Mouse (Mus musculus): ENCODE measurements at regions not wholly inside any gene's neighbourhood (a gene's known extent, or its start where the extent isn't known, plus 50 kb on each side); places are given as distances from the start of the nearest gene placed in this dataset.

DNA sequence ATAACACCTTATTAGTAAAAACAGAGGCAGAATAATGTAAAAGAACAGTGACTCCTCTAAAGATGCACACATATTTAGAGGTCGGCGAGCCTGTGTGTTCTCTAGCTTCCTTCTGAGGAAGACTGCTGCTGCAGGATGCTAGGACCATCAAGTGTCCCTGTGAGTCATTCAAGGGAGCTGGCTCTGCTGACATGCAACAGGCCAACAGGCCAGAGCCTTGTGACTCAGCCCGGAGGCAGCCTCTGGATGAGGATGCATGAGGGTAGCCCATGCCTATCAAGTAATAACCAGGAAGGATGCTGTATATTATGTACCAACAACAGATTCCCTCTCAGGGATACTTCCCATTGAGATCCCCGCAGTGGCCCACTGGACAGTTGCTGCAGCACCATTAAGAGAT lies 199.5 kb upstream of the Rasgrp1 start:
- Histone ChIP-seq H3K4me3 (ENCODE audit: low read depth, low read length) (no peak overlapping the region), H3K4me1 (replicated peaks; ENCODE audit: control insufficient read depth, insufficient read depth) (no peaks in the 10 kb centered on the region), H3K9me3 (ENCODE audit: control insufficient read depth, low read length) (no peaks in the 10 kb centered on the region), H3K4me2 (replicated peaks; ENCODE audit: low read depth) (no peak overlapping the region), H3K27me3 (ENCODE audit: control insufficient read depth, insufficient read depth, low read length) (no peaks in the 10 kb centered on the region), H3K27ac (replicated peaks) (no peak overlapping the region), H3K9ac (ENCODE audit: low read length) (no peak overlapping the region), H3K36me3 (ENCODE audit: control insufficient read depth, insufficient read depth, low read length) (no peaks in the 10 kb centered on the region)
- DNase-seq (ENCODE audit: low spot score) (no peak), ATAC-seq (ENCODE audit: low FRiP score, low TSS enrichment) (no peak; the same call in 1 of the 2 replicates)
- 67% methylated on average over 4 of the region's 4 CpGs for WGBS
- TF ChIP-seq EP300 (optimal IDR thresholded peaks at IDR 0.05) (no peak), CTCF (IDR thresholded peaks at IDR 0.05; ENCODE audit: low read depth) (no peak)

DNA sequence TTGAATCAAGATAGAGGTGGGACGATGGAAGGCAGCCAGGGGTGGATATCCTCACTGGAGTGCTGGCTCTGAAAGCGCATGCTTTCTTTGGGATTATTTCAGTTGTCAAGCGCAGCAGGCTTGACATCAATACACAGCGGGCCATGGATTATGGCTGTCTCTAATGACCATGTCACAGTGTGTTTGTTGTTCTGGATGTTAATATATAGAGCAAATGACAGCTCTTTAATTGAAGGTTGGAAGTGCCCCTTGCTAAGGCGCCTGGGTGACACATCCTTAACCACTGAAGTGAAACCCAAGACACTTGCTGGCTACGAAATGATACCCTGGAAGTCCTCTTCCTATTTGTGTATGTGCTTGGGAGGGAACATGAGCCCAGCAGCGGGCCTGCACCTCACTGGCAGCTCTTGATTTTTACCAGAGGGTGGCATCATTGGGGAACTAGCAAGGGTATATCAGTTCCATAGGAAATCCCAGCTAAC lies 200.5 kb upstream of the Rasgrp1 start:
- Histone ChIP-seq H3K4me1 (replicated peaks; ENCODE audit: control insufficient read depth, insufficient read depth) (no peaks in the 10 kb centered on the region), H3K36me3 (ENCODE audit: control insufficient read depth, insufficient read depth, low read length) (no peaks in the 10 kb centered on the region), H3K4me3 (ENCODE audit: low read depth, low read length) (no peak overlapping the region), H3K27ac (replicated peaks) (no peak overlapping the region), H3K4me2 (replicated peaks; ENCODE audit: low read depth) (no peak overlapping the region), H3K9me3 (ENCODE audit: control insufficient read depth, low read length) (no peaks in the 10 kb centered on the region), H3K27me3 (ENCODE audit: control insufficient read depth, insufficient read depth, low read length) (no peaks in the 10 kb centered on the region), H3K9ac (ENCODE audit: low read length) (no peak overlapping the region)
- WGBS: 81% methylated on average over 7 of the region's 7 CpGs
- DNase-seq (ENCODE audit: low spot score) (no peak), ATAC-seq (ENCODE audit: low FRiP score, low TSS enrichment) (no peak)
- TF ChIP-seq EP300 (optimal IDR thresholded peaks at IDR 0.05): no peak
- peak; percentile 54 for TF ChIP-seq CTCF (IDR thresholded peaks at IDR 0.05; ENCODE audit: low read depth)

DNA sequence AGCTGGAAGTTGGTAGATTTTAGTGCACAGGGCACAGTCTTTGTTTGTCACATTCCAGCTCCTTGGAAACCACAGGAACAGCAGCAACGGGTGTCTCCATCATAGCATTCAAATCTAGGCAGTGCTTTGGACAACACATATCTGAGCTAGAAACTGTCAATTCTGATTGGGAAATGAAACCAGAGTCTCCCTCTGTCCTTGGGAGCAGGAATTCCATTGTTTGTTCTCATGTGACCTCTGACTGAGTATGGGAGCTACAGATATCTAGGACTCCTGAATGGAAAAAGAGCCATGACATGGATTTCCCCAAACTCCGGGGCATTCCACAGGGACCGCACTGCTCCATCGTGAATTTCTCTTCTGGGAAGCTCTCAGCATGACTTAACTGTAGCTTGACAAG lies 205.5 kb upstream of the Rasgrp1 start:
- Histone ChIP-seq H3K4me3 (ENCODE audit: low read depth, low read length) (no peak overlapping the region), H3K27me3 (ENCODE audit: control insufficient read depth, insufficient read depth, low read length) (no peaks in the 10 kb centered on the region), H3K4me2 (replicated peaks; ENCODE audit: low read depth) (no peak overlapping the region), H3K27ac (replicated peaks) (no peak overlapping the region), H3K9me3 (ENCODE audit: control insufficient read depth, low read length) (no peaks in the 10 kb centered on the region), H3K36me3 (ENCODE audit: control insufficient read depth, insufficient read depth, low read length) (no peaks in the 10 kb centered on the region), H3K4me1 (replicated peaks; ENCODE audit: control insufficient read depth, insufficient read depth) (no peaks in the 10 kb centered on the region), H3K9ac (ENCODE audit: low read length) (no peak overlapping the region)
- DNase-seq (ENCODE audit: low spot score): no peak
- WGBS: 73% methylated on average over 4 of the region's 4 CpGs
- TF ChIP-seq EP300 (optimal IDR thresholded peaks at IDR 0.05) (no peak), CTCF (IDR thresholded peaks at IDR 0.05; ENCODE audit: low read depth) (no peak)
- ATAC-seq (ENCODE audit: low FRiP score, low TSS enrichment): no peak

DNA sequence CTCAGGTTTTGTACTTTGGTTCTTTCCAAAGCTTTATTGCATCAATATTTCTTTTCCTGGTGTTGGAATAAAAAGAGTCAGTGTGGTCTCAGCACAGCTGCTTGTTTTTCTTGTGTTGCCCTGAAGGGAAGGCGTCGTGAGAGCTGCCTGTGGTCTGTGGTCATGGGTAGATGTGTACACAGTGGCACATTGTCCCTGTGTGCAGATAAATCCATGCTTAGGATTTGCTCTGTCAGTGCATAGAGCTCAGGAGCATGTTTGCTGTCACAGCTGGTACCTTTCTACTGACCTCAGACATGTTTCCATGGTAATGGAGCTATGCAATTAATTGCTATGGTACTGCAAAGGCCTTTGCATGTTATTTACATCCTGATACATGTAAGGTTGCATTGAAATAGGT lies 213.5 kb upstream of the Rasgrp1 start:
- ATAC-seq (ENCODE audit: low FRiP score, low TSS enrichment) (no peak), DNase-seq (ENCODE audit: low spot score) (no peak)
- H3K4me3 ChIP-seq (ENCODE audit: low read depth, low read length): no peak overlapping the region
- H3K36me3 ChIP-seq (ENCODE audit: control insufficient read depth, insufficient read depth, low read length): no peaks in the 10 kb centered on the region
- 44% methylated on average over 2 of the region's 2 CpGs for WGBS
- H3K9ac ChIP-seq (ENCODE audit: low read length): no peak overlapping the region
- H3K9me3 ChIP-seq (ENCODE audit: control insufficient read depth, low read length): no peaks in the 10 kb centered on the region
- no peaks in the 10 kb centered on the region for H3K4me1 ChIP-seq (replicated peaks; ENCODE audit: control insufficient read depth, insufficient read depth)
- TF ChIP-seq CTCF (IDR thresholded peaks at IDR 0.05; ENCODE audit: low read depth): no peak
- TF ChIP-seq EP300 (optimal IDR thresholded peaks at IDR 0.05): no peak
- no peak overlapping the region for H3K27ac ChIP-seq (replicated peaks)
- no peak overlapping the region for H3K4me2 ChIP-seq (replicated peaks; ENCODE audit: low read depth)
- H3K27me3 ChIP-seq (ENCODE audit: control insufficient read depth, insufficient read depth, low read length): no peaks in the 10 kb centered on the region

DNA sequence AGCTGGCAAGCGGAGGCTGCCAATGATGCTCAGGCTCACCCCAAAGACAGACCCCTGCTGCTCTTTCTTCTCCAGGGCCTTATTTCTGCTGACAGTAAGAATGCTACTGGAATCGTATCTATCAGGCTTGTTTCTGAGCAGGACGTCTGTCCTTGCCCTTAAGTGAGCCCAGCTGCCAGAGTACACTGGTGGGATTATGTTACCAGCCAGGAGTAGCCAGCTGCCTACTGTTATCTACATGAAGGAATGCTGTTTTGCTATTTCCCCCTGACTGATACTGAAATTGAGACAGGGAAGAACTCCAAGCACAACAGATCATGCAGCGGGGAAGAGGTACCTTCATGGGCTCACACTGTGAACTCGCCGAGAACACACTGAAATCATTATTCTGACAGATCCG lies 228.2 kb upstream of the Rasgrp1 start:
- Histone ChIP-seq H3K9me3 (ENCODE audit: control insufficient read depth, low read length) (no peaks in the 10 kb centered on the region), H3K9ac (ENCODE audit: low read length) (no peak overlapping the region), H3K27me3 (ENCODE audit: control insufficient read depth, insufficient read depth, low read length) (no peaks in the 10 kb centered on the region), H3K36me3 (ENCODE audit: control insufficient read depth, insufficient read depth, low read length) (no peaks in the 10 kb centered on the region), H3K4me2 (replicated peaks; ENCODE audit: low read depth) (no peak overlapping the region), H3K4me1 (replicated peaks; ENCODE audit: control insufficient read depth, insufficient read depth) (no peaks in the 10 kb centered on the region), H3K4me3 (ENCODE audit: low read depth, low read length) (no peak overlapping the region), H3K27ac (replicated peaks) (no peak overlapping the region)
- ATAC-seq (ENCODE audit: low FRiP score, low TSS enrichment): no peak
- DNase-seq (ENCODE audit: low spot score): no peak
- no peak for TF ChIP-seq EP300 (optimal IDR thresholded peaks at IDR 0.05)
- no peak for TF ChIP-seq CTCF (IDR thresholded peaks at IDR 0.05; ENCODE audit: low read depth)
- WGBS: 77% methylated on average over 7 of the region's 7 CpGs

DNA sequence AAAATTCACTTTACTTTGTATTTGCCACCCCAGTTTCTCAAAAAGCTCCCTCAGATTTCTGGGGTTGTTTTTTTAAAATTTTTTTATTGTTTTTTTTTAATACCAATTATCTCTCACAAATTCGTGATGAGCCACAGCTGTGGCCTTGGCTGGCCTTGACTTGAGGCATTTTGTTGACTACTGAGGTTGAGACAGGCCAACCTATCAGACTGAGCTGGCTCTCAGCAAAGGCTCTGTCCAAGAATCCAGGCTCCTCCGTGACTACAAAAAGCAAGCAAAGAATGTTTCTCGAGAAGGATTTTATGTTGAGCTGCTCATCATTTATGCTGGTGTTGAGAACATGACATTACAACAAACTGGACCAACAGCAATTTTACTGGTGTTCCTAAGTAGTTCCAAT lies 244.6 kb upstream of the Rasgrp1 start:
- TF ChIP-seq CTCF (IDR thresholded peaks at IDR 0.05; ENCODE audit: low read depth) (no peak), EP300 (optimal IDR thresholded peaks at IDR 0.05) (no peak)
- no peak overlapping the region for H3K9ac ChIP-seq (ENCODE audit: low read length)
- H3K27ac ChIP-seq (replicated peaks): no peak overlapping the region
- H3K36me3 ChIP-seq (ENCODE audit: control insufficient read depth, insufficient read depth, low read length): no peaks in the 10 kb centered on the region
- no peaks in the 10 kb centered on the region for H3K27me3 ChIP-seq (ENCODE audit: control insufficient read depth, insufficient read depth, low read length)
- no peak overlapping the region for H3K4me3 ChIP-seq (ENCODE audit: low read depth, low read length)
- H3K4me1 ChIP-seq (replicated peaks; ENCODE audit: control insufficient read depth, insufficient read depth): no peaks in the 10 kb centered on the region
- ATAC-seq (ENCODE audit: low FRiP score, low TSS enrichment) (no peak), DNase-seq (ENCODE audit: low spot score) (no peak)
- H3K9me3 ChIP-seq (ENCODE audit: control insufficient read depth, low read length): no peaks in the 10 kb centered on the region
- WGBS: 50% methylated on average over 3 of the region's 3 CpGs
- no peak overlapping the region for H3K4me2 ChIP-seq (replicated peaks; ENCODE audit: low read depth)

Data from stomach, postnatal 0 days (tissue).